Mouse (Mus musculus): ENCODE results near the gene Fastkd1.

- TF ChIP-seq CTCF (IDR thresholded peaks at IDR 0.05; ENCODE audit: low read depth), result no peak
- TF ChIP-seq EP300 (optimal IDR thresholded peaks at IDR 0.05), result no peak
Measured at GRCm38 (mm10) chr2:69681931-69682330, 31.4 kb downstream of the Fastkd1 start.
